Mouse (Mus musculus): ENCODE results near the gene Chchd3. TPM values are rescaled to one million over a fixed set of nuclear protein-coding genes. Genes with fewer than 3 reads are reported as not detected.

Chchd3 gene
- total and polyA plus RNA-seq, 3 experiments, result 205 to 243 TPM; not detected in 1

- Histone ChIP-seq H3K36me3 (ENCODE audit: control insufficient read depth in 1 of 2, insufficient read depth in 2 of 2, low read length in 2 of 2) (no peaks in the 10 kb centered on the region), H3K27me3 (ENCODE audit: control insufficient read depth in 1 of 2, insufficient read depth in 2 of 2, low read length in 2 of 2) (no peaks in the 10 kb centered on the region), H3K9ac (ENCODE audit: control insufficient read depth, low read depth, low read length, poor library complexity, severe bottlenecking) (no peak overlapping the region), H3K9me3 (replicated peaks; ENCODE audit: insufficient read depth, low read length) (no peaks in the 10 kb centered on the region), H3K4me3 (ENCODE audit: control insufficient read depth in 1 of 2, insufficient read depth in 1 of 2, low read depth in 2 of 2, low read length in 2 of 2) (no peak overlapping the region), H3K4me1 (ENCODE audit: control insufficient read depth in 1 of 2, insufficient read depth in 2 of 2, low read length in 2 of 2) (no peaks in the 10 kb centered on the region), H3K27ac (ENCODE audit: control insufficient read depth, low read depth, low read length) (no peak overlapping the region), H3K79me2 (ENCODE audit: control insufficient read depth, insufficient read depth, low read length, poor library complexity) (no peaks in the 10 kb centered on the region)
- DNase-seq (ENCODE audit: low read depth, low spot score), result peak; percentile 39
- TF ChIP-seq ZC3H11A (IDR thresholded peaks at IDR 0.05; ENCODE audit: low read depth, low read length) (peak; percentile 27; the same call in 1 of the 2 replicates), SMC3 (IDR thresholded peaks at IDR 0.05; ENCODE audit: low read depth, low read length) (peak; percentile 58), RAD21 (IDR thresholded peaks at IDR 0.05; ENCODE audit: low read depth, low read length) (peak; percentile 63), TAL1 (IDR thresholded peaks at IDR 0.05; ENCODE audit: low read length) (no peak), CTCF (IDR thresholded peaks at IDR 0.05 in 2 of 3, conservative IDR thresholded peaks at IDR 0.05 in 1 of 3; ENCODE audit: control insufficient read depth in 1 of 3, insufficient read depth in 1 of 3, low read depth in 2 of 3, low read length in 3 of 3, poor library complexity in 1 of 3, severe bottlenecking in 1 of 3) (peak; percentile 43 to 55 (median 50)), EP300 (IDR thresholded peaks at IDR 0.05; ENCODE audit: low read depth in 1 of 2, low read length in 2 of 2) (no peak)
These were observed 310.2 kb downstream of the Chchd3 start for GRCm38 (mm10) chr6:32749821-32750220.

- H3K27me3 ChIP-seq (ENCODE audit: control insufficient read depth in 1 of 2, insufficient read depth in 2 of 2, low read length in 2 of 2), result no peaks in the 10 kb centered on the region
- H3K4me3 ChIP-seq (ENCODE audit: control insufficient read depth in 1 of 2, insufficient read depth in 1 of 2, low read depth in 2 of 2, low read length in 2 of 2), result no peak overlapping the region
- H3K9ac ChIP-seq (ENCODE audit: control insufficient read depth, low read depth, low read length, poor library complexity, severe bottlenecking), result no peak overlapping the region
- no peaks in the 10 kb centered on the region for H3K9me3 ChIP-seq (replicated peaks; ENCODE audit: insufficient read depth, low read length)
- no peaks in the 10 kb centered on the region for H3K4me1 ChIP-seq (ENCODE audit: control insufficient read depth in 1 of 2, insufficient read depth in 2 of 2, low read length in 2 of 2)
- DNase-seq (ENCODE audit: low read depth, low spot score), result no peak
- no peaks in the 10 kb centered on the region for H3K79me2 ChIP-seq (ENCODE audit: control insufficient read depth, insufficient read depth, low read length, poor library complexity)
- H3K36me3 ChIP-seq (ENCODE audit: control insufficient read depth in 1 of 2, insufficient read depth in 2 of 2, low read length in 2 of 2), result no peaks in the 10 kb centered on the region
- no peak overlapping the region for H3K27ac ChIP-seq (ENCODE audit: control insufficient read depth, low read depth, low read length)
- TF ChIP-seq ZKSCAN1 (IDR thresholded peaks at IDR 0.05; ENCODE audit: low read depth, low read length), result no peak
- no peak for TF ChIP-seq TAL1 (IDR thresholded peaks at IDR 0.05; ENCODE audit: low read length)
- no peak for TF ChIP-seq MAX (IDR thresholded peaks at IDR 0.05; ENCODE audit: low read length)
- no peak for TF ChIP-seq EP300 (IDR thresholded peaks at IDR 0.05; ENCODE audit: low read depth in 1 of 2, low read length in 2 of 2)
- TF ChIP-seq GABPA (IDR thresholded peaks at IDR 0.05; ENCODE audit: low read depth, low read length), result no peak
- no peak for TF ChIP-seq MYC (IDR thresholded peaks at IDR 0.05; ENCODE audit: low read depth, low read length)
- TF ChIP-seq SMC3 (IDR thresholded peaks at IDR 0.05; ENCODE audit: low read depth, low read length), result no peak
- TF ChIP-seq TCF12 (IDR thresholded peaks at IDR 0.05; ENCODE audit: low read depth, low read length), result no peak
- TF ChIP-seq MEF2A (IDR thresholded peaks at IDR 0.05; ENCODE audit: extremely low read depth, insufficient replicate concordance, low read depth, low read length, poor library complexity, severe bottlenecking), result no peak
These were observed 311.3 kb downstream of the Chchd3 start for GRCm38 (mm10) chr6:32748777-32749176.

- H3K4me1 ChIP-seq (ENCODE audit: control insufficient read depth in 1 of 2, insufficient read depth in 2 of 2, low read length in 2 of 2), result no peaks in the 10 kb centered on the region
- H3K27me3 ChIP-seq (ENCODE audit: control insufficient read depth in 1 of 2, insufficient read depth in 2 of 2, low read length in 2 of 2), result no peaks in the 10 kb centered on the region
- no peaks in the 10 kb centered on the region for H3K36me3 ChIP-seq (ENCODE audit: control insufficient read depth in 1 of 2, insufficient read depth in 2 of 2, low read length in 2 of 2)
- H3K9me3 ChIP-seq (replicated peaks; ENCODE audit: insufficient read depth, low read length), result no peaks in the 10 kb centered on the region
- no peak overlapping the region for H3K9ac ChIP-seq (ENCODE audit: control insufficient read depth, low read depth, low read length, poor library complexity, severe bottlenecking)
- no peaks in the 10 kb centered on the region for H3K79me2 ChIP-seq (ENCODE audit: control insufficient read depth, insufficient read depth, low read length, poor library complexity)
- no peak overlapping the region for H3K4me3 ChIP-seq (ENCODE audit: control insufficient read depth in 1 of 2, insufficient read depth in 1 of 2, low read depth in 2 of 2, low read length in 2 of 2)
- H3K27ac ChIP-seq (ENCODE audit: control insufficient read depth, low read depth, low read length), result no peak overlapping the region
- no peak for DNase-seq (ENCODE audit: low read depth, low spot score)
- TF ChIP-seq BHLHE40 (IDR thresholded peaks at IDR 0.05; ENCODE audit: borderline replicate concordance, low read depth, low read length) (no peak), EP300 (IDR thresholded peaks at IDR 0.05; ENCODE audit: low read depth in 1 of 2, low read length in 2 of 2) (no peak), USF2 (IDR thresholded peaks at IDR 0.05; ENCODE audit: borderline replicate concordance in 1 of 2, insufficient read depth in 1 of 2, low read depth in 1 of 2, low read length in 2 of 2) (no peak), POLR2A (IDR thresholded peaks at IDR 0.05; ENCODE audit: control insufficient read depth in 1 of 2, insufficient read depth in 1 of 2, low read depth in 1 of 2, low read length in 2 of 2, poor library complexity in 1 of 2) (no peak), TCF12 (IDR thresholded peaks at IDR 0.05; ENCODE audit: low read depth, low read length) (no peak), RCOR1 (IDR thresholded peaks at IDR 0.05; ENCODE audit: low read depth, low read length) (no peak), ZMIZ1 (IDR thresholded peaks at IDR 0.05; ENCODE audit: low read depth, low read length) (no peak), ZKSCAN1 (IDR thresholded peaks at IDR 0.05; ENCODE audit: low read depth, low read length) (no peak), MAX (IDR thresholded peaks at IDR 0.05; ENCODE audit: low read length) (no peak), POLR2AphosphoS2 (IDR thresholded peaks at IDR 0.05; ENCODE audit: low read length) (no peak), UBTF (IDR thresholded peaks at IDR 0.05; ENCODE audit: borderline replicate concordance, insufficient read depth, low read depth, low read length) (no peak), HCFC1 (IDR thresholded peaks at IDR 0.05; ENCODE audit: low read depth, low read length) (no peak), TAL1 (IDR thresholded peaks at IDR 0.05; ENCODE audit: low read length) (no peak), NRF1 (IDR thresholded peaks at IDR 0.05; ENCODE audit: insufficient read depth, low read depth, low read length, poor library complexity, severe bottlenecking) (no peak), ELF1 (IDR thresholded peaks at IDR 0.05; ENCODE audit: low read depth, low read length) (no peak), GABPA (IDR thresholded peaks at IDR 0.05; ENCODE audit: low read depth, low read length) (no peak), NELFE (IDR thresholded peaks at IDR 0.05; ENCODE audit: low read depth, low read length) (no peak), USF1 (IDR thresholded peaks at IDR 0.05; ENCODE audit: low read depth, low read length) (no peak)
These were observed 312.7 kb downstream of the Chchd3 start for GRCm38 (mm10) chr6:32747333-32747732.
